Mouse (Mus musculus) mouse trophoblast stem cell (cell line): ENCODE results near the gene Adamts8.

ENCODE experiments used
- in situ Hi-C, 2 experiments: fragments of 300-500 bp; cut with MseI, MboI; formaldehyde crosslinking; loops; 2 replicates in 1 of 2; 3 replicates in 1 of 2; pipeline ENCODE4 v1.15.1; 2025

Gene Adamts8

GRCm38 (mm10) chr9:30942512-30943313, at the start of gene Adamts8:
Gene Adamts8, plus strand, starts transcription at chr9:30942562.
- in situ Hi-C loops = loop anchor here (5.0 kb wide), 2 partner anchors 140 to 145 kb away; no protein-coding TSS in a partner anchor

- in situ Hi-C loops = no loop called here
Observed at GRCm38 (mm10) chr9:30895618-30896017, 46.7 kb upstream of the Adamts8 start.

- in situ Hi-C loops = no loop called here
Observed at GRCm38 (mm10) chr9:30896752-30897151, 45.6 kb upstream of the Adamts8 start.

- in situ Hi-C loops = no loop called here
Observed at GRCm38 (mm10) chr9:30897169-30897568, 45.2 kb upstream of the Adamts8 start.

- in situ Hi-C loops = no loop called here
Observed at GRCm38 (mm10) chr9:30902152-30902551, 40.2 kb upstream of the Adamts8 start.

- in situ Hi-C loops = no loop called here
Observed at GRCm38 (mm10) chr9:30902641-30903040, 39.7 kb upstream of the Adamts8 start.

GRCm38 (mm10) chr9:30903266-30903665, 39.1 kb upstream of the Adamts8 start:
- in situ Hi-C loops = no loop called here

GRCm38 (mm10) chr9:30905861-30906260, 36.5 kb upstream of the Adamts8 start:
- in situ Hi-C loops = no loop called here

GRCm38 (mm10) chr9:30906426-30906825, 35.9 kb upstream of the Adamts8 start:
- in situ Hi-C loops = no loop called here

GRCm38 (mm10) chr9:30907677-30908295, 34.6 kb upstream of the Adamts8 start:
- in situ Hi-C loops = no loop called here

GRCm38 (mm10) chr9:30908296-30908690, 34.1 kb upstream of the Adamts8 start:
- in situ Hi-C loops = no loop called here

GRCm38 (mm10) chr9:30908973-30909372, 33.4 kb upstream of the Adamts8 start:
- in situ Hi-C loops = no loop called here

- in situ Hi-C loops = no loop called here
Observed at GRCm38 (mm10) chr9:30910491-30910890, 31.9 kb upstream of the Adamts8 start.

- in situ Hi-C loops = no loop called here
Observed at GRCm38 (mm10) chr9:30912161-30912560, 30.2 kb upstream of the Adamts8 start.

- in situ Hi-C loops = no loop called here
Observed at GRCm38 (mm10) chr9:30913429-30913828, 28.9 kb upstream of the Adamts8 start.

- in situ Hi-C loops = no loop called here
Observed at GRCm38 (mm10) chr9:30914241-30914640, 28.1 kb upstream of the Adamts8 start.

GRCm38 (mm10) chr9:30916266-30916968, 25.9 kb upstream of the Adamts8 start:
- in situ Hi-C loops = no loop called here

GRCm38 (mm10) chr9:30918466-30919356, 23.7 kb upstream of the Adamts8 start:
- in situ Hi-C loops = no loop called here

- in situ Hi-C loops = no loop called here
Observed at GRCm38 (mm10) chr9:30919686-30920085, 22.7 kb upstream of the Adamts8 start.

- in situ Hi-C loops = no loop called here
Observed at GRCm38 (mm10) chr9:30920736-30921135, 21.6 kb upstream of the Adamts8 start.
